Mouse (Mus musculus) small intestine, adult 2 months (tissue): ENCODE results near the gene Zfp683.

Source experiments
- CTCF ChIP-seq: fragments of 200-500 bp; IDR thresholded peaks from 2 replicates; pipeline ENCODE4 v1.5.1; 2012; ENCODE audit warnings: low read depth, mild to moderate bottlenecking, control low read depth, inconsistent platforms, low read length, moderate library complexity, mixed read lengths; ENCODE audit not compliant: insufficient replicate concordance, insufficient read length; ENCODE audit errors: extremely low read depth
- POLR2A ChIP-seq: fragments of 200-500 bp; IDR thresholded peaks from 2 replicates; pipeline ENCODE4 v1.6.1; 2012; ENCODE audit warnings: low read depth, mild to moderate bottlenecking, control low read depth, inconsistent platforms, low read length, moderate library complexity

- peak; percentile 27; the same call in 1 of the 2 replicates for TF ChIP-seq POLR2A
- no peak for TF ChIP-seq CTCF
Measured at GRCm38 (mm10) chr4:134081730-134082386, 28.2 kb downstream of the Zfp683 start.
